Mouse (Mus musculus) heart, postnatal 0 days (tissue): Measurements from ENCODE around the gene Tmod2.

Experiments used
- CTCF ChIP-seq: IDR thresholded peaks from 2 replicates; pipeline ENCODE4 v1.5.1; 2016; ENCODE audit warnings: antibody characterized with exemption, control low read depth, low read depth
- EP300 ChIP-seq: IDR thresholded peaks from 2 replicates; pipeline ENCODE4 v1.6.1; 2016; ENCODE audit warnings: antibody characterized with exemption, low read depth

GRCm38 (mm10) chr9:75626308-75626604 is 15.1 kb upstream of the Tmod2 start:
- TF ChIP-seq EP300 (no peak), CTCF (no peak)
